Mouse (Mus musculus): ENCODE data around the gene Clasp1.

DNA sequence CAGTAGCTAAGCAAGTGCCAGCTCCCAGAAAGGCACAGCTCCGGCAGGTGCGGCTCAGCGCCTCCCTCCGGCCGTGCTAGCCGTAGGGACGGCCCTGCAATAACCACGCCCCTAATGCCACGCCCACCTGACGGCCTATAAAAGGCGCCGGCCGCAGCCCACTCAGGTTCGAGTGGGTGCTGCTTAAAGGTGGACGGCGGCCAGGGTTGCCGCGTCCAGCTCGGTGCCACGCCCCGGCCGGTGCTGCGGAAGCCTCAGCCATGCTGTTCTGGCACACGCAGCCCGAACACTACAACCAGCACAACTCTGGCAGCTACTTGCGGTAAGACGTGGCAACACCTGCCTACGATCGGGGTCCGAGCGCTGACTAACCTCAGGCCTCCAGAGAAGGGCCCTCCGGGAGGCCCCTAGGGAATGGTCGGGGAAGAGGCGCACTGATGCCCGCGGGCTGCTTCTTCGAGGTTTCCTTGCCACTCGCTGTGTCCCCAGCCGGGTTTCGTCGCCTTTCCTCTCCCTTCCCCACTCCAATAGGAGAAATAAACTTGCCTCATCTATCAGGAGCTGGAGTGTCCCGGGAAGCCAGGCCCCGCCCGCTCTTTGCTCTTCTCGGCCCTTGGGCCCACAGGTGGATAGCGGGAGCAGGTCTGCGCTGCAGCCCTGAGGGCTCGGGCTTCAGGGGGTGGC, 239.1 kb downstream of the Clasp1 start, which contains the start of gene Tfcp2l1:
- no peak for TF ChIP-seq CTCF (IDR thresholded peaks at IDR 0.05; ENCODE audit: extremely low read depth, insufficient read depth, insufficient read length, insufficient replicate concordance)
- no peak for TF ChIP-seq POLR2A (IDR thresholded peaks at IDR 0.05; ENCODE audit: low read depth, low read length)

Measured in spleen, adult 2 months (tissue).